Mouse (Mus musculus): ENCODE measurements around the gene Zfp953. TPM values are rescaled to one million over a fixed set of nuclear protein-coding genes. Genes with fewer than 3 reads are reported as not detected.
"Not testable (repeated sequence)": the region's sequence is repeated elsewhere in the genome, so short reads cannot be mapped to it uniquely, and the experiment has no call there.

Gene Zfp953
- under 1 TPM; 0.85 to 0.89 TPM for total RNA-seq (2021)

- peak; percentile 92 to 95 for DNase-seq (ENCODE audit: low spot score in 2 of 2)
- intact Hi-C loops (cut with DNase I): loop anchor here (1.0 kb wide), 2 partner anchors 54 to 252 kb away; partner anchors contain the start of genes Gm28557 and Zfp457
Measured at GRCm38 (mm10) chr13:67360131-67360744, at the start of gene Zfp953, which contains the start of gene Gm28044. Gene Zfp953 (minus strand): TSS chr13:67360605. Gene Gm28044 (minus strand): TSS chr13:67360536.

- peak; percentile 73 to 82 for DNase-seq (ENCODE audit: low spot score in 2 of 2)
- intact Hi-C loops (cut with DNase I): not testable (repeated sequence)
Measured at GRCm38 (mm10) chr13:67399183-67399903, 38.9 kb upstream of the Zfp953 start, which contains the start of gene Zfp429. Gene Zfp429 (minus strand): TSS chr13:67399819.

DNA sequence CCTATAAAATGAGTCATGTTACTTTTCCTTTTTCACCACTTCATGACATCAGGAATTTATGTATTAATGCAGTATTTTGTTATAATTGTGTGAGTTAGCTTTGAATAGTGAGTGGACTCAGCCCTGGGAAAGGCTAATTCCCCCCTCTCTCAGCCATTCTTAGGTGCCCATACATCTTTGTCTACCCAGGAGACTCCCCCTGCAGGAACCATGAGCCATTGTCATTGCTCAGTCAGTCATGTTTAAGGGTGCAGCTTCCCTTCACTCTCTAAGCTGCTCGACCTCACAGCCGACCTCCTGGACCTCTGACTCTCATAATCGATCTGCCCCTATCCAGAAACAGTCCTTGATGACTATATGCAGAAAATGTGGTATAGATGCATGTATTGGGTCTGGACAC lies 15.8 kb upstream of the Zfp953 start:
- intact Hi-C loops (cut with DNase I); DNase-seq (ENCODE audit: low spot score in 2 of 2): not testable (repeated sequence)

DNA sequence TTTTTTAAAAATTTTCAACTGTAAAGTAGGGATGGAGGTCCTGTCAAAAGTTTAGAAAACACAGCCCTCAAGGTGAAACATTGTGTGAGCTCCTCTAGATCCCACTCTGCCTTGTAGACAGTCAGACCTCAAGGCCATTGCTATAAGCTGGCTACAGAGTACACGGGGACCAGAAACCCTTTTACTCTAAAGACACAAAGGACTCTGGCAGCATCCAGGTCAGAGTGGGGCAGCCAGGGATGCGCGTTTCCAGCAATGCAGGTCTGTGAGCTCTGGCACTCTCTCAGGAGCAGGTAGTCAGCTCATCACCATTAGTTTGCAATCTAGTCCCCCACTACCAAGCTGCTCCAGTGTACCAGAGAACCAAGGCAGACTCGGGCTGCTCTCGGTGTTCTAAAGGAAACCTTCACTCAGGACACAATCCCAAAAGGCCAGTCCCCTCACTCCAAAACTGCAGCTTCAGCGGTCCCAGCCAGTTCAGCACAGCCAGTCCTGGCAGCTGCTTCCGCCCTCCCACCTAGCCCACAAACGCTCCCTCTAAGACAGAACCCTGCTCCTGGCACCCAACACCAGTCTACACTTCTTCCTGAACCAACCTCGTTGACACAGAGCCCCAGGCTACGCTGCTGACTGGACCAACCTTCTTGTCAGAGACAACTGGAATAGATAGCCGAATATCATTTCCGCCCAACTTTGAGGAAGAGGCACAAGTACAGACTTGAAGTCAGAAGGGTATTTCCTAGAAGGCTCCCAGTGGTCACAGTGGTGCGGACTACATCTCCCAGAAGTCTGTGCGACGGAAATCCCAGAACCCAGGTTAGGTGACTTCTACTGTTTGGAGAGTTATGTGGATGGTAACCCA lies 14.9 kb upstream of the Zfp953 start, which contains the start of the genes Gm28041 and Zfp456:
TSS of gene Gm28041 (minus strand) at position 684 of the 862 bp plus-strand sequence.
TSS of gene Zfp456 (minus strand) at position 761 of the 862 bp plus-strand sequence.
- DNase-seq (ENCODE audit: low spot score in 2 of 2): peak; percentile 60 to 71
- intact Hi-C loops (cut with DNase I): not testable (repeated sequence)

DNA sequence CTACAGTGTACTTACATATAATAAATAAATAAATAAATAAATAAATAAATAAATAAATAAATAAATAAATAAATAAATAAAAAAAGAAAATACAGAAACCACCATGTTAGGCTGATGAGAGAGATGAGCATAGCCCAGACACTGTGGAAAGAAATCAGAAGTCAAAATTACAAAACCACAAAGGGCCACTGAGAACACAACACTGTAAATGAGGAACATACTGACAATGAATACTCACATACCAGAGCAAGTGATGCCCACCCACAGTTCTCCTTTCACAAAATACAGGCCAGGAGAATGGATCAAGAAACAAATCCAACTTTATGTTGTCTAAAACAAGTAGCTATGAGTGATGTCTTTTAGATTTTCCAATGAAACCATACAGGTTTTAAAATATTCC lies 8.6 kb downstream of the Zfp953 start:
- intact Hi-C loops (cut with DNase I): no loop called here
- DNase-seq (ENCODE audit: low spot score in 2 of 2): no peak

GRCm38 (mm10) chr13:67343422-67343821 lies 17.0 kb downstream of the Zfp953 start:
- intact Hi-C loops (cut with DNase I): no loop called here

DNA sequence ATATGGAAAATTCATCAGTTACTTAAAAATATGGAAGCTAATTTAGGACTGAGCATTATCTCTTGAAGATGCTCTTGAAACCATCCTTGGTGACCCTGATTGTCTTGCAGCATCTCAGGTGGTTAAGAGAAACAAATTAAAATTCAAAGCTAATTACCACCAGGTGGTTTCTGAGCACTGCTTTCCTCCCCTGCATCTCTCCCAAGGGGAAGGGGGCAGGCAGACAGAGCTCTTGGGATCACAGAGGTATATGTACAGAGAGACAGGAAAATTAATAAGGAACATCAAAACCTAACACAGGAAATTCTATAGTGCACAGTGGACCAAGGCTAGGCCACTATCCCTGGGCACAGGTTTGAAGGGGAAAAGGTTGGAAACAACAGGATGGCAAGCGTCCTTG lies 27.5 kb downstream of the Zfp953 start:
- no peak for DNase-seq (ENCODE audit: low spot score in 2 of 2)
- intact Hi-C loops (cut with DNase I): loop anchor here (2.0 kb wide), 1 partner anchor 26 kb away; the partner anchor contains the start of gene Zfp457

More at GRCm38 (mm10) chr13:67343422-67343821, 17.0 kb downstream of the Zfp953 start:
- DNase-seq (ENCODE audit: low spot score in 2 of 2): no peak

DNA sequence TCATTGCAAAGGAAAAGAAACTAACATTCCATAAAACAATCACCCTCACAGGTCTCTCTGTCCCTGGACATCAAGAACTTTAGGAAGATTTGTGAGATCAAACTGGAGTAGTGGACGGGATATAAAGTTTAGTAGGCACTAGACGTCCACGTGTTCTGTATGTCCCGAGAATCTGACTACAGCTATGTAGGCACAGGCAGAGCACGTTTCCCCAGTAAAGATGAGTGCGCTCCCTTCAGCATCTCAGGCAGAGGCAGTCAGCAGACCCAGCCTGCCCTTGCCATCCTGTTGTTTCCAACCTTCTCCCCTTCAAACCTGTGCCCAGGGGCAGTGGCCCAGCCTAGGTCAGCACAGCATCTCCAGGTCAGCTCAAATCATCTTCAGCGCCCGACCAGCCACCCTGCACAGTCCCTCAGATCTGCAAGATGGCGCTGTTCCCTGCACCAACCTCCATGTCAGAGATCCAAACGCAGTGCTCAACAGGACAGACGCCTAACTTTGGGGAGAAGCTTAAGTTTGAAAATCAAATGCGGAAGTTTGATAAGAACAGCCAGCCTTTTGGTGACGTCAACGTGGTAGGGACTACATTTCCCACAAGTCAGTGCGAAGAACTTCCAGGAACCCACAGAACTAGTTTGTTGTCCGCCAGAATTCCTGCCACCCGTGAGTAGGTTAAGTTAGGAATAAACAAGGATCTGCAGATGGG lies 28.2 kb downstream of the Zfp953 start, which contains the start of gene Zfp595:
TSS of gene Zfp595 (minus strand) at position 552 of the 706 bp plus-strand sequence.
- intact Hi-C loops (cut with DNase I): loop anchor here (2.0 kb wide), 1 partner anchor 25 kb away; the partner anchor contains the start of gene Zfp457

DNA sequence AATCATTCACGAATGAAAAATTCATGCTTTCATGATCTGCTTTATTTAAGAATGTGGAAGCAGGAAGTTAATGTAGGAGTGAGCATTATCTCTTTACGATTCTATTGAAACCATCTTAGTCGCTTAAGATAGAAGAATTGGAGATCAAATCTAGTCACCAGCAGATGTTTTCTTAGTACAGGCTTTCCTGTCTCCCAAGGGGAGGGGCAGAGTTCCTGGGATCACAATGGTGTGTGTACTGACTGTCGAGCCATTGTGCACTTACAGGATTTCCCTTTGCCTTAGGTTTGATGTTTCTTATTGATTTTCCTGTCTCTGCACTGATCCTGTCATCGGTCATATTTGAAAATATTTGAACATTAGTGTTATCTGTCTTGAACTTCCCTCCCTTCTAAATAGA lies 53.7 kb downstream of the Zfp953 start:
- intact Hi-C loops (cut with DNase I): loop anchor here (1.0 to 5.0 kb wide), 5 partner anchors 26 to 198 kb away; partner anchors contain the start of genes Gm28044, Gm28557, Zfp595 and Zfp953
- peak in 1 of 2 experiments; percentile 2 for DNase-seq (ENCODE audit: low spot score in 2 of 2)

More for the DNA sequence above, 28.2 kb downstream of the Zfp953 start, which contains the start of gene Zfp595:
- peak; percentile 81 to 91 for DNase-seq (ENCODE audit: low spot score in 2 of 2)

- DNase-seq (ENCODE audit: low spot score in 2 of 2): peak; percentile 94 to 97
- intact Hi-C loops (cut with DNase I): loop anchor here (1.0 to 5.0 kb wide), 5 partner anchors 27 to 198 kb away; partner anchors contain the start of genes Gm28044, Gm28557, Zfp595 and Zfp953
Measured at GRCm38 (mm10) chr13:67305822-67306672, 54.4 kb downstream of the Zfp953 start, which contains the start of gene Zfp457. Gene Zfp457 (minus strand): TSS chr13:67306485.

Other genes with a start within 250 kb of the Zfp953 start
- under 1 TPM; 0.30 to 0.69 TPM for gene Rslcan18, start 244.3 kb downstream of the Zfp953 start, total RNA-seq (2021)
- 10 to 100 TPM in 1 of 2 experiments, 1 to 10 TPM in 1; 9.9 to 12.1 TPM for gene Zfp759, start 238.9 kb downstream of the Zfp953 start, total RNA-seq (2021)
- 1 to 10 TPM; 4.1 to 4.8 TPM for gene Rsl1, start 187.4 kb downstream of the Zfp953 start, total RNA-seq (2021)
- 1 to 10 TPM; 3.7 to 3.8 TPM for gene Zfp455, start 166.1 kb downstream of the Zfp953 start, total RNA-seq (2021)
- 10 to 100 TPM; 19.6 to 24.5 TPM for gene Zfp458, start 82.1 kb downstream of the Zfp953 start, total RNA-seq (2021)
- 1 to 10 TPM; 5.5 to 5.8 TPM for gene Zfp457, start 54.1 kb downstream of the Zfp953 start, total RNA-seq (2021)
- gene Zfp595, start 28.0 kb downstream of the Zfp953 start, total RNA-seq (2021): 1 to 10 TPM; 2.6 to 3.0 TPM
- gene Gm28044, start 69 bp downstream of the Zfp953 start, total RNA-seq (2021): 1 to 10 TPM; 1.0 to 1.1 TPM
- gene Gm28041, start 15.1 kb upstream of the Zfp953 start, total RNA-seq (2021): not detected
- gene Zfp456, start 15.2 kb upstream of the Zfp953 start, total RNA-seq (2021): under 1 TPM; 0.87 to 0.92 TPM
- gene Zfp429, start 39.2 kb upstream of the Zfp953 start, total RNA-seq (2021): 1 to 10 TPM; 1.7 to 2.4 TPM
- 1 to 10 TPM; 3.6 to 9.4 TPM for gene Zfp459, start 60.8 kb upstream of the Zfp953 start, total RNA-seq (2021)
- 10 to 100 TPM; 10.8 to 14.1 TPM for gene Zfp874a, start 91.0 kb upstream of the Zfp953 start, total RNA-seq (2021)
- gene Zfp874b, start 123.7 kb upstream of the Zfp953 start, total RNA-seq (2021): 10 to 100 TPM; 17.7 to 19.4 TPM
- 1 to 10 TPM; 6.0 to 8.1 TPM for gene Zfp58, start 139.9 kb upstream of the Zfp953 start, total RNA-seq (2021)
- not detected for gene Gm26965, start 165.5 kb upstream of the Zfp953 start, total RNA-seq (2021)
- gene Zfp87, start 165.6 kb upstream of the Zfp953 start, total RNA-seq (2021): 10 to 100 TPM; 20.3 to 22.9 TPM
- 10 to 100 TPM in 1 of 2 experiments, 1 to 10 TPM in 1; 8.3 to 10.0 TPM for gene Zfp748, start 193.2 kb upstream of the Zfp953 start, total RNA-seq (2021)
- gene Zfp729b, start 249.1 kb upstream of the Zfp953 start, total RNA-seq (2021): 1 to 10 TPM; 8.1 to 8.7 TPM